Mouse (Mus musculus) forebrain, embryonic 14.5 days (tissue): ENCODE measurements around the gene Olfr110. TPM values are rescaled to one million over a fixed set of nuclear protein-coding genes. Genes with fewer than 3 reads are reported as not detected.

Source experiments
- ATAC-seq: fragments of 200-750 bp; cut with Nextera tagmentation; 2 replicates; pipeline ENCODE4 v1.8.0; 2017; ENCODE audit warnings: mild to moderate bottlenecking, moderate library complexity
- DNase-seq: peaks from one replicate; pipeline ENCODE4 v3.0.0-alpha.2; 2015; ENCODE audit warnings: low spot score
- H3K27ac ChIP-seq: fragments of 300-500 bp; sonication (generic); 2 replicates; pipeline ENCODE4 v1.5.1; 2014; ENCODE audit warnings: low read depth, mild to moderate bottlenecking, control low read depth, low read length, moderate library complexity
- H3K27me3 ChIP-seq: fragments of 300-500 bp; sonication (generic); replicated peaks from 2 replicates; pipeline ENCODE4 v1.6.1; 2014; ENCODE audit warnings: low read length, control low read depth, mixed read lengths; ENCODE audit not compliant: control insufficient read depth, insufficient read depth
- H3K36me3 ChIP-seq: fragments of 300-500 bp; sonication (generic); 2 replicates; pipeline ENCODE4 v1.6.1; 2014; ENCODE audit warnings: low read length, control low read depth; ENCODE audit not compliant: control insufficient read depth, insufficient read depth
- H3K4me1 ChIP-seq: fragments of 300-500 bp; sonication (generic); 2 replicates; pipeline ENCODE4 v1.6.1; 2014; ENCODE audit warnings: antibody characterized with exemption, low read length, control low read depth; ENCODE audit not compliant: control insufficient read depth, insufficient read depth
- H3K4me2 ChIP-seq: fragments of 300-500 bp; sonication (generic); 2 replicates; pipeline ENCODE4 v1.6.1; 2014; ENCODE audit warnings: mild to moderate bottlenecking, control low read depth, low read length
- H3K4me3 ChIP-seq: fragments of 300-500 bp; sonication (generic); 2 replicates; pipeline ENCODE4 v1.5.1; 2014; ENCODE audit warnings: low read depth, low read length, control low read depth
- H3K9ac ChIP-seq: fragments of 300-500 bp; sonication (generic); 2 replicates; pipeline ENCODE4 v1.6.1; 2014; ENCODE audit warnings: mild to moderate bottlenecking, low read length, control low read depth, moderate library complexity
- H3K9me3 ChIP-seq: fragments of 300-500 bp; sonication (generic); replicated peaks from 2 replicates; pipeline ENCODE4 v1.6.1; 2016; ENCODE audit warnings: low read length, control low read depth, mixed read lengths; ENCODE audit not compliant: control insufficient read depth
- WGBS: fragments of 180-500 bp; shearing (Covaris S2); extraction: QIAGEN DNeasy Blood & Tissue Kit; methylation state at CpG from one replicate; pipeline ENCODE4 v1.1.7; 2014; 5-methylcytosine and 5-hydroxymethylcytosine counted together
- polyA plus RNA-seq: library from polyadenylated mRNA; unstranded; fragments of >200 nt; fragmentation: Nextera tagmentation; extraction: Ambion mirVana; gene quantifications from 2 replicates; pipeline ENCODE4 v1.2.1, GENCODE M21; 2014

The Olfr110 gene
- polyA plus RNA-seq, 1 experiment from 2014 or later, result not detected

DNA sequence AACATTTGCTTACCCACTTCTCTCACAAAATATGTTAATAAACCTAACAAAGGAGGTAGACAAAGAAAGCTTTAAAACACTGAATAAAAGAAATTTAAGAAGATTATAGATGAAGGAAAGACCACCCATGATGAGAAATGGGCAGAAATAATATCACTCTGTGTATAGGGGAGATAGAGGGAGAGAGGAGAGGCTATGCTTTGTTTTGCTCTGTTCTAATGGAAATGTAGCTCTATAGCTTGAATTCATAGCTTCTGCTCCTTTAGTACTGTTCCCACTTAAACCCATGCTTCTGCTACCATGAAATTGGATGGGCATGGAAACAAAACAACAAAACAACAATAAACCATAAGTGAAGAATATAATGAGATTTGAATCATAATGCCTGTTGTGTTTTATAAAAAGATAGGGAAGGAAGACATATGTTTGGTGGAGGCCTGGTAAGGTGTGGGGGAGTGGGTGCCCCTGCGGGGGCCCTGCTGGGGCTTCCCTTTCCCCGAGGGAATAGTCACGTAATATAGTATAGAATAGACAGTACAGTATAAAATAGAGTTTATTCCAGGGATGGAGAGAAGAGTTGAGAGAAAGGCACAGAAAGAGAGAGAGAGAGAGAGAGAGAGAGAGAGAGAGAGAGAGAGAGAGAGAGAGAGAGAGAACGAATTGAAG lies 49.3 kb downstream of the Olfr110 start:
- ATAC-seq, result no peak
- Histone ChIP-seq H3K27me3 (no peaks in the 10 kb centered on the region), H3K9me3 (no peaks in the 10 kb centered on the region), H3K4me2 (no peak overlapping the region), H3K4me1 (no peaks in the 10 kb centered on the region), H3K4me3 (no peak overlapping the region), H3K36me3 (no peaks in the 10 kb centered on the region), H3K9ac (no peak overlapping the region), H3K27ac (no peak overlapping the region)
- 79% methylated on average over 4 of the region's 4 CpGs for WGBS
- no peak for DNase-seq

DNA sequence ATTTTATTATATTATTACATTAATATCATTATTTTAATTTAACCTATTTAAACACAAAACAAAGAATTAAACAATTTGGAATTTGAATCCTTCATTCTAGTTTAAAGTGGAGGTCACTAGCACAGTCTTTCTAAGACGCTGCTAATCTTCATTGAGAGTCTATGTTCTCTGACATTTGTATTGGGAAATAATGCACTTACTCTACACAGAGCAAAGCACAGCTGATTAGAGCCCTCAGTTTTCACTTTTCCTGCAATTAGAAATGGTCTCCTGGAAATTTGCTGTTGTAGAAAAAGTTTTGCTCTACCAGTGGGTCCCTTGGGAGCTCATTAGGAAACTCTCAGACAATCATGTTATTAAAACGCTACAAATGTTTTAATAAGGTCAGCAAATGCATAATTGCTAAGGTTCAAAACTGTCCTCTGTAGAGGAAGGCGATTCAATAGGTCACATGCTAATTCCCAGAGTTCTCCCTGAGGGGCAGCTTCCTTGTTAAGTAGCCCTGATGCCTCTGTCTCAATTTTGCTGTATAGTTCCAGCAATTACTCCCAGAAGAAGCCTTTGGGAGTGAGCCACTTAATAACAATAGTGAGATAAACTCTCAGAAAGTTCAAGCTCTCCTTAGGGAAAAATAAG lies 51.6 kb downstream of the Olfr110 start:
- Histone ChIP-seq H3K4me2 (no peak overlapping the region), H3K9me3 (no peaks in the 10 kb centered on the region), H3K27ac (no peak overlapping the region), H3K4me3 (no peak overlapping the region), H3K4me1 (no peaks in the 10 kb centered on the region), H3K36me3 (no peaks in the 10 kb centered on the region), H3K27me3 (no peaks in the 10 kb centered on the region), H3K9ac (no peak overlapping the region)
- no peak for ATAC-seq
- 39% methylated on average over 3 of the region's 3 CpGs for WGBS
- no peak for DNase-seq

Other genes with a start within 250 kb of the Olfr110 start
- not detected in 2 replicates for gene Olfr98, start 228.7 kb upstream of the Olfr110 start, polyA plus RNA-seq
- gene H2-M3, start 222.2 kb upstream of the Olfr110 start, polyA plus RNA-seq, result 1.1 and 1.2 TPM in 2 replicates
- gene Olfr99, start 209.0 kb upstream of the Olfr110 start, polyA plus RNA-seq, result not detected in 2 replicates
- gene Olfr101, start 188.2 kb upstream of the Olfr110 start, polyA plus RNA-seq, result not detected in 2 replicates
- not detected in 2 replicates for gene Olfr102, start 175.4 kb upstream of the Olfr110 start, polyA plus RNA-seq
- gene Olfr103, start 152.8 kb upstream of the Olfr110 start, polyA plus RNA-seq, result not detected in 2 replicates
- not detected in 2 replicates for gene Olfr104-ps, start 132.9 kb upstream of the Olfr110 start, polyA plus RNA-seq
- gene Olfr105-ps, start 113.4 kb upstream of the Olfr110 start, polyA plus RNA-seq, result not detected in 2 replicates
- gene Olfr106-ps, start 102.1 kb upstream of the Olfr110 start, polyA plus RNA-seq, result not detected in 2 replicates
- not detected in 2 replicates for gene Olfr107, start 93.2 kb upstream of the Olfr110 start, polyA plus RNA-seq
- not detected in 2 replicates for gene Olfr108, start 47.0 kb upstream of the Olfr110 start, polyA plus RNA-seq
- not detected in 2 replicates for gene Olfr109, start 33.6 kb upstream of the Olfr110 start, polyA plus RNA-seq
- gene H2-M2, start 8.9 kb upstream of the Olfr110 start, polyA plus RNA-seq, result not detected in 2 replicates
- not detected in 2 replicates for gene Olfr111, start 15.6 kb downstream of the Olfr110 start, polyA plus RNA-seq
- not detected in 2 replicates for gene Olfr112, start 77.0 kb downstream of the Olfr110 start, polyA plus RNA-seq
- gene Olfr113, start 85.2 kb downstream of the Olfr110 start, polyA plus RNA-seq, result not detected in 2 replicates
- not detected in 2 replicates for gene Olfr114, start 100.3 kb downstream of the Olfr110 start, polyA plus RNA-seq
- gene Olfr115, start 134.6 kb downstream of the Olfr110 start, polyA plus RNA-seq, result not detected in 2 replicates
- not detected in 2 replicates for gene Olfr116, start 134.7 kb downstream of the Olfr110 start, polyA plus RNA-seq
- not detected in 2 replicates for gene Olfr117, start 171.3 kb downstream of the Olfr110 start, polyA plus RNA-seq
- gene Olfr118, start 174.5 kb downstream of the Olfr110 start, polyA plus RNA-seq, result not detected in 2 replicates
- gene Olfr119, start 204.1 kb downstream of the Olfr110 start, polyA plus RNA-seq, result not detected in 2 replicates
- gene Olfr120, start 229.3 kb downstream of the Olfr110 start, polyA plus RNA-seq, result not detected in 2 replicates